8 mouse cellular contexts compared by ENCODE assay signal in genomic region chr1:71102344-71103173, GRCm38 (mm10). TPM values are rescaled to one million over a fixed set of nuclear protein-coding genes. Genes with fewer than 3 reads are reported as not detected.
A peak's percentile ranks its signal among the peaks of the same experiment; 100 is the strongest.
DNase-seq lines count a peak whose midpoint lies in the region; ATAC-seq lines count a peak whose summit lies in the region.

TSS of gene Bard1 (minus strand) at chr1:71103146.

- H3K4me3 ChIP-seq in intestine, embryonic 14.5 days (ENCODE audit: low read depth, low read length): peak within 1 kb of the TSS; percentile 64

- peak within 1 kb of the TSS; percentile 74 for H3K27ac ChIP-seq in intestine, embryonic 14.5 days (ENCODE audit: low read depth)

- no peaks in the 10 kb centered on the region for H3K36me3 ChIP-seq in intestine, embryonic 14.5 days (ENCODE audit: control insufficient read depth, insufficient read depth, low read length)

- peak; percentile 88 for DNase-seq in adrenal gland, adult 18-20 months (ENCODE audit: low spot score in 2 of 2)
- DNase-seq in embryo, embryonic 11 days: peak; percentile 99
- peak; percentile 91 for DNase-seq in gastrocnemius, postnatal 25 days
- DNase-seq in intestine, embryonic 14.5 days (ENCODE audit: low spot score): peak; percentile 94
- DNase-seq in left cerebral cortex, postnatal 14 days (ENCODE audit: low spot score in 2 of 2): peak; percentile 72 to 73
- DNase-seq in mesoderm, embryonic 11.5 days (ENCODE audit: low read depth, low spot score): peak; percentile 98
- DNase-seq in right cerebral cortex, postnatal 36 days (ENCODE audit: low spot score in 2 of 2): peak; percentile 43 to 47
- DNase-seq in yolk sac, embryonic 10.5 days (ENCODE audit: low spot score): peak; percentile 97

- no peaks in the 10 kb centered on the region for H3K9me3 ChIP-seq in intestine, embryonic 14.5 days (ENCODE audit: control insufficient read depth, low read length)

- WGBS in intestine, embryonic 14.5 days: under 1% methylated on average over 69 of the region's 69 CpGs

- H3K4me2 ChIP-seq in intestine, embryonic 14.5 days (ENCODE audit: low read length): peak within 1 kb of the TSS; percentile 64

- H3K9ac ChIP-seq in intestine, embryonic 14.5 days (ENCODE audit: low read length): peak within 1 kb of the TSS; percentile 65

- H3K4me1 ChIP-seq in intestine, embryonic 14.5 days (replicated peaks; ENCODE audit: control insufficient read depth, insufficient read depth, low read length): peaks cover 7% of the 10 kb centered on the region; the same call in 1 of the 2 replicates

- intact Hi-C loops in left cerebral cortex, postnatal 14 days (cut with DNase I): no loop called here

- peak; percentile 98 for ATAC-seq in intestine, embryonic 14.5 days (replicated peaks; ENCODE audit: low FRiP score, low TSS enrichment, low read depth)

- H3K27me3 ChIP-seq in intestine, embryonic 14.5 days (replicated peaks; ENCODE audit: control insufficient read depth, insufficient read depth, low read length): no peaks in the 10 kb centered on the region

RNA-seq across cellular contexts. Expression of gene Bard1, which starts in this region (rescaled TPM):
- under 1 TPM; 0.45 to 0.56 TPM for total RNA-seq in adrenal gland, adult 18-20 months (2021)
- total RNA-seq in gastrocnemius, postnatal 25 days (2021): under 1 TPM; 0.23 to 0.40 TPM
- 2.5 and 2.8 TPM in 2 replicates for polyA plus RNA-seq in intestine, embryonic 14.5 days (2014; fragmentation: Nextera tagmentation; extraction: Ambion mirVana)
- under 1 TPM; 0.61 to 0.83 TPM for total RNA-seq in left cerebral cortex, postnatal 14 days (2021)

Comparison
In these comparisons a context has a peak if more than half of its experiments do, and no peak if none do; other contexts are left out.
1. Peak in every context shown above with its lines: DNase-seq, ATAC-seq, H3K4me3 ChIP-seq and H3K27ac ChIP-seq.
2. Peak in DNase-seq in adrenal gland, adult 18-20 months; RNA of the gene not detected or under 1 TPM.
3. Peak in DNase-seq in gastrocnemius, postnatal 25 days; RNA of the gene not detected or under 1 TPM.
4. Peak in DNase-seq in left cerebral cortex, postnatal 14 days; RNA of the gene not detected or under 1 TPM.
5. DNase-seq: peak in every context shown above with its lines; median percentile 99 in embryo, embryonic 11 days; 98 in mesoderm, embryonic 11.5 days; 97 in yolk sac, embryonic 10.5 days; 94 in intestine, embryonic 14.5 days; 91 in gastrocnemius, postnatal 25 days; 88 in adrenal gland, adult 18-20 months; 72 in left cerebral cortex, postnatal 14 days; 45 in right cerebral cortex, postnatal 36 days.